ENCODE assay signal across 1 mouse cellular context in genomic region chr19:6942764-6943163, GRCm38 (mm10).
TF ChIP-seq lines count a peak whose summit lies in the region.

No protein-coding gene starts in this region.

TF ChIP-seq in MEL, 35 proteins besides CTCF, POLR2A, EP300 and RAD21:
- TF ChIP-seq POLR2AphosphoS2 (IDR thresholded peaks at IDR 0.05; ENCODE audit: low read length), result no peak
- no peak for TF ChIP-seq HCFC1 (IDR thresholded peaks at IDR 0.05; ENCODE audit: low read depth, low read length)
- no peak for TF ChIP-seq CHD1 (IDR thresholded peaks at IDR 0.05; ENCODE audit: low read depth, low read length)
- TF ChIP-seq ZC3H11A (IDR thresholded peaks at IDR 0.05; ENCODE audit: low read depth, low read length), result no peak
- no peak for TF ChIP-seq TBP (IDR thresholded peaks at IDR 0.05; ENCODE audit: low read depth, low read length)
- TF ChIP-seq NELFE (IDR thresholded peaks at IDR 0.05; ENCODE audit: low read depth, low read length), result no peak
- no peak for TF ChIP-seq MYB (IDR thresholded peaks at IDR 0.05; ENCODE audit: low read depth, low read length)
- no peak for TF ChIP-seq SIN3A (IDR thresholded peaks at IDR 0.05; ENCODE audit: low read length)
- TF ChIP-seq MAX (IDR thresholded peaks at IDR 0.05; ENCODE audit: low read length), result no peak
- TF ChIP-seq POLR2AphosphoS5 (IDR thresholded peaks at IDR 0.05; ENCODE audit: borderline replicate concordance, low read depth, low read length), result no peak
- TF ChIP-seq TAL1 (IDR thresholded peaks at IDR 0.05; ENCODE audit: low read length), result no peak
- TF ChIP-seq ZMIZ1 (IDR thresholded peaks at IDR 0.05; ENCODE audit: low read depth, low read length), result no peak
- no peak for TF ChIP-seq MAZ (IDR thresholded peaks at IDR 0.05; ENCODE audit: low read depth, low read length)
- no peak for TF ChIP-seq E2F4 (IDR thresholded peaks at IDR 0.05; ENCODE audit: borderline replicate concordance, low read depth, low read length)
- no peak for TF ChIP-seq ZKSCAN1 (IDR thresholded peaks at IDR 0.05; ENCODE audit: low read depth, low read length)
